Mouse (Mus musculus): ENCODE results near the gene B4galnt1.
"Not testable (repeated sequence)": the region's sequence is repeated elsewhere in the genome, so short reads cannot be mapped to it uniquely, and the experiment has no call there.

B4galnt1 gene

DNA sequence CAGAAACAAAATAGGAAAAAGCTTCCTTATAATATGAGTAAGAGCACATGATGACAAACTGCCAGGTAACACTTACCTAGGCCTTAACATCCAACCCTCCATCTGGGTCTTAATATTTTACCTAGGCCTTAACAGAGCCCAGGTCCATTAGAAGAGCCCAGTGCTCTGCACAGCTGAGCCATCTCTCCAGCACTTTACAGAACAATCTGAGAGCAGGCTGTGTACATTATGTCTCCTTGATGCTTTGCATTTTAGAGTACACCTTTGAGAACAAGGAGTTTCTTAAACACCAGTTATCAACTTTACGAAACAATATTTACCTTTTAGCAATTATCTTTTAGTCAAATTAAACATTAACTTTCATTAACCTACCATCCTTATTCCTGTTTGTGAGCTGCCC lies 8.9 kb upstream of the B4galnt1 start:
- ChIA-PET POLR2A (interaction anchor here in 1 of 4 experiments (0.6 kb wide), 1 partner anchor 79 kb away, joined by 3 read pairs; no protein-coding TSS in a partner anchor), CTCF (interaction anchor here in 2 of 4 experiments (0.9 to 1.7 kb wide), 4 partner anchors 10 to 15 kb away, joined by 3 to 4 read pairs (median 3); no protein-coding TSS in a partner anchor)

DNA sequence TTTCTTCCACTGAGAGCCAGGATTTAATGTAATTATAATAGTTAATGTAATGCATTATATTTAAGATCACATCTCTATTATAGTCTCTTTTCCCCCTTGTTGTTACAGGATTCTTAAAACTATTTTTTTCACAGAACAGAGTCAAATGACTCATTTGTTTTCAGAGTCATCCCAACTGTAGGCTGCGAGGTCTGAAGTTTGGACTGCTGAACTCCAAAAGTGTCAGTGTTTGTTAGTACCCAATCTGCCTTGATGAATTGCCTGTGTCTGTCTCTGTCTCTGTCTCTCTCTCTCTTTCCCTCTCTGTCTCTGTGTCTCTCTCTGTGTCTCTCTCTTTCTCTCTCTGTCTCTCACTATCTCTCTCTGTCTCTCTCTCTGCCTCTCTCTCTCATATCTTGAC lies 8.5 kb upstream of the B4galnt1 start:
- ChIA-PET POLR2A (no interaction called here), CTCF (interaction anchor here in 2 of 4 experiments (1.1 to 1.7 kb wide), 2 partner anchors 14 kb away, joined by 3 to 4 read pairs; no protein-coding TSS in a partner anchor)

DNA sequence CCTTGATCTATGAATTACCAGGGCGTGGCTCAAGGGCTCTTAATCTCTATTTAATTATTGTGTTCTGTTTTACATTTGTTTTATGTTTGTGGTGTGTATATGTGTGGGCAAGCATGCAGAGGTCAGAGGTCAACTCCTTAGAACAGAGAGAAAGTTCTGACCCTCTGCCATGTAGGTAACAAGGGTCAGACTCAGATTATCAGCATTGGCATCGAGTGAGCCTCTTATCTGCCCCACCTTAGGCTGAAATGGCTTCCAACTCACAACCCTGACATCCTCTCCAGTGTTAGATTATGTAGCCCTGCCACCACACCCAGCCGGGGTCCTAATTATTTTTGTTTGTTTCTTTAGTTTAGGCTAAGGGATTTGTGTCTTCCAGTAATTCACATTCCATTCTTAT lies 6.6 kb upstream of the B4galnt1 start:
- ChIA-PET CTCF (no interaction called here), POLR2A (interaction anchor here in 2 of 4 experiments (1.6 to 1.7 kb wide), 2 partner anchors 9 kb away, joined by 4 read pairs; no protein-coding TSS in a partner anchor)

DNA sequence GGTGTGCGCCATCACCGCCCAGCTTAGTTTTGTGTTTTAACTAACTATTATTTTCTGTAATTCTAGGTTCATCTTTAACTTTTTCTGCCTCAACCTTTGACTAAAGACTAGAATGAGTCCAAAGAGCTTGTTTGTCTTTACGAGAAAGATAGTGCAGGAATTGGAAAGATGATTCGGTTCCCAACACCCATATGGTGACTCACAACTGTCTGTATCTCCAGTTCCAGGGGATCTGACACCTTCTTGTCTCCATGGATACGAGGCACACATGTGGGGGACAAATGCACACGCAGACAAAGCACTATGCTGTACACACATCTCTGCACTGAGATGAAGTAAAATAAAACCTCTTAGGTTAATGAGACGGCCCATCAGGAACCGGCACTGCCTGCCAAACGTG lies 4.9 kb upstream of the B4galnt1 start:
- POLR2A ChIA-PET, result interaction anchor here in 1 of 4 experiments (1.3 kb wide), 1 partner anchor 15 kb away, joined by 4 read pairs; no protein-coding TSS in a partner anchor
- CTCF ChIA-PET, result interaction anchor here in 2 of 4 experiments (0.8 to 2.8 kb wide), 3 partner anchors 10 to 461 kb away, joined by 3 to 9 read pairs (median 4); no protein-coding TSS in a partner anchor

DNA sequence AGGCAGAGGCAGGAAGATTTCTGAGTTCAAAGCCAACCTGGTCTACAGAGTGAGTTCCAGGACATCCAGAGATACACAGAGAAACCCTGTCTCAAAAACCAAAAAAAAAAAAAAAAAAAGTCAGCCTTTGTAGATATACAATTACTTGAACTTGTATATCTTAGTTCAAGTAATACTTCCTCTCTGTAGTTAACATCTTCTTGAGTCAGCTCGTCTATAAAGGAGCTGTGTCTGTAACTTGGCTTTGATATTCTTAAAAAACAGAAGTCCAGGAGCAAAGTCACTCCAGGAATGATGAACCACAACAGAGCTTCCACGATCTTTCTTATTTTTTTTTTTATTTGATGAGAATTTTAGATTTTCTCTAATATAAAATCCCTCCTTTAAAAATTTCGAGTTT lies 4.3 kb upstream of the B4galnt1 start:
- CTCF ChIA-PET, result interaction anchor here in 3 of 4 experiments (0.6 to 2.8 kb wide), 5 partner anchors 10 to 188 kb away, joined by 4 to 11 read pairs (median 4); no protein-coding TSS in a partner anchor
- POLR2A ChIA-PET, result interaction anchor here in 2 of 4 experiments (0.6 to 1.3 kb wide), 4 partner anchors 15 to 77 kb away, joined by 3 to 5 read pairs (median 4); no protein-coding TSS in a partner anchor

DNA sequence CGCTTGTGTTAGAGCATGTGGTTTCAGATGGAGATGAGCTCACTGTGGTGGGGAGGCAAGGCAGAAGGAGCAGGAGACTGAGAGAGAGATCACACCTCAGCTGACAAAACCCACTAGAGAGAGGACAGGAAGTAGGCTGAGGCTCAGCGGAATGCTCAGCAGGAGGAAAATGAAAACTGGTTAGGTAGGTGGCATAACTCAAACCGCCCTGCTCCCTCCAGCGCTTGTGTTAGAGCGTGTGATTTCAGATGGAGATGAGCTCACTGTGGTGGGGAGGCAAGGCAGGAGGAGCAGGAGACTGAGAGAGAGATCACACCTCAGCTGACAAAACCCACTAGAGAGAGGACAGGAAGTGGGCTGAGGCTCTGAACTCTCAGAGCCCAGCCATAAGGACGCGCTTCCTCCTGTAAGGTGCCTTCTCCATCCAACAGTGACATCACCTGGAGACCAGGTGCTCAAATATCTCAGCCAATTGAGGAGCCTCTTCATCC lies 2.2 kb upstream of the B4galnt1 start:
- CTCF ChIA-PET, result interaction anchor here in 2 of 4 experiments (1.2 to 2.8 kb wide), 3 partner anchors 8 to 20 kb away, joined by 4 to 9 read pairs (median 4); no protein-coding TSS in a partner anchor

DNA sequence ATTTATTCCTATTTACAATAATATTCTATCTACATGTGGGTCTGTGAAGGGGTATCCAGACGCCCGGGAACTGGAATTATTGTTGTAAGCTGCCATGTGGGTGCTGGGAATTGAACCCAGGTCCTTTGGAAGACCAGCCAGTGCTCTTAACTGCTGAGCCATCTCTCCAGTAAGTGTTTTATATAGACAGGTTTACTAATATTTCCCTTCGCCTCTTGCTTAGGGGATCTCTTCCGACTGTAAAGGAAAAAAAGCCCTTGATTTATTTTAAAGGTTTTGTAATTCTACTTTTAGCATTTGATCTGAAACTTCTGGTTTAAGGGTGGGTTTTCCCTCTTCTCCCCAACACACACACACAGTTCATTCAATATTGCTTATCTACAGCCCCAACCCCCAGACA lies 835 bp upstream of the B4galnt1 start:
- ChIA-PET POLR2A (interaction anchor here in 1 of 4 experiments (1.4 kb wide), 2 partner anchors 10 to 37 kb away, joined by 5 to 6 read pairs; no protein-coding TSS in a partner anchor), CTCF (interaction anchor here in 2 of 4 experiments (0.8 to 1.4 kb wide), 2 partner anchors 45 to 46 kb away, joined by 3 to 4 read pairs; no protein-coding TSS in a partner anchor)

More for the DNA sequence above, 2.2 kb upstream of the B4galnt1 start:
- POLR2A ChIA-PET, result not testable (repeated sequence)

DNA sequence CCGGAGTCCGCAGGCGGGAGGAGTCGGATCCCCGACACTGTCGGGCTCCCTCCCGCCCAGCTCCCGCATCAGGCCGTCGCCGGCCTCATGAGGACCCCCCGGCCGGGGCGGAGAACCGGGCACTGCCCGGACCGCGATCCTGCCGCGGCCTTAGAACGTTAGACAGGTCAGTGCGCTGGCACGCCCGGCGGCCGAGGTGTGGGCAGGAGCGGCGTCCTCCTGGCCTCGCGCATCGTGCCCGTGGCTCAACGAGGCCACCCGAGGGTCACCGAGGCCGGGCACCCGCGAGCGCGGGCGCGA lies 279 bp downstream of the B4galnt1 start:
- ChIA-PET CTCF (interaction anchor here (0.6 to 1.7 kb wide), 26 partner anchors 8 to 343 kb away, joined by 3 to 7 read pairs (median 4); partner anchors contain the start of genes Cdk4 (in 1 of the 4), Eef1akmt3 (in 1 of the 4), Os9 (in 1 of the 4) and Slc26a10 (in 1 of the 4)), POLR2A (interaction anchor here in 3 of 4 experiments (0.6 to 1.6 kb wide), 17 partner anchors 9 to 193 kb away, joined by 3 to 7 read pairs (median 4); partner anchors contain the start of genes Pip4k2c (in 1 of the 3), Slc26a10 (in 1 of the 3) and Tspan31 (in 1 of the 3))

DNA sequence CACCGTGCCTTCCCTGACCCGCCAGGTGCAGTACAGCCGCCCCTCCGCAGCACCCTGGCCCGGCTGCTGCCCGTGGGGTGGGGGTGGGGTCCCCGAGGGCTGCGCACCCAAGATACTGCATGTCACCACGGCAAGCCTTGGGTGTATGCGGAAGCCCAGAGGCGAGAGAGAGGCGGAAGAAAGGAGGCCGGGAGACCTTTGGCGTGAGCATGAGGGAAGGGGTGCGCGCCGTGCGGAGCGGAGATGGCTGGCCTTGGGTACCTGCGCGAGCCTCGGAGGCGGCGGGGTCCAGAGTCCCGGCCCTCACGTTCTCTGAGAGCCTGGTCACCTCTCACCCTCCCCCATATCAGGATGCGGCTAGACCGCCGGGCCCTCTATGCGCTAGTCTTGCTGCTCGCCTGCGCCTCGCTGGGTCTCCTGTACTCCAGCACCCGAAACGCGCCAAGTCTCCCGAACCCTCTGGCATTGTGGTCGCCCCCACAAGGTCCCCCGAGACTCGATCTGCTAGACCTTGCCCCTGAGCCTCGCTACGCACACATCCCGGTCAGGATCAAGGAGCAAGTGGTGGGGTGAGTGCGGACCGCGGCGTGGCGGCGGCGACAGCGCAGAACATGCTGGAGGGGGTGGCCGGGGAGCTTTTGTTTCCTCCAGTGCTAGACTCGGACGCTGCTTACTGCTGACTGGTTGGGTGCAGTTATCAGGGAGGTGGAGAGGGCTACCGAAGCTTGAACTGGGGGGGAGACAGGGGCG lies 804 bp downstream of the B4galnt1 start:
- CTCF ChIA-PET, result interaction anchor here (0.7 to 2.4 kb wide), 18 partner anchors 11 to 344 kb away, joined by 3 to 12 read pairs (median 4); partner anchors contain the start of genes Os9 (in 1 of the 4) and Slc26a10 (in 1 of the 4)
- POLR2A ChIA-PET, result interaction anchor here (0.6 to 1.7 kb wide), 25 partner anchors 10 to 192 kb away, joined by 3 to 7 read pairs (median 4); partner anchors contain the start of genes Os9 (in 2 of the 4), Mars (in 1 of the 4), Slc26a10 (in 1 of the 4) and Tspan31 (in 1 of the 4)

DNA sequence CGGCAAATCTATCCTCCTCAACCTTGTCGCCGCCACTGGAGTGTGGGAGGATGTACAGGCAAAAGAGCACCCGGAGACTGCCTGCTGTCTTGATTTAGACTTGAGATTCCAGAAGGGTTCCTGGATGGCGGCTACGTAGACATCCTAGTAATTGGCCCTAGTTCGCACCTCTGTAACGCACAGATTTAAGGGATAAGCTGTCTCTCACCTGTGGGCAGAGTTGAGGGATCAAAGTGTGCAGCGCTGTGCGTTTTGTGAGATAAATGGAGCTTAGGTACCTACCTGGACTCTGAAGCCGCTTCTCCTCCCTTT lies 1.3 kb downstream of the B4galnt1 start:
- ChIA-PET POLR2A (interaction anchor here (0.5 to 1.7 kb wide), 31 partner anchors 8 to 193 kb away, joined by 3 to 7 read pairs (median 4); partner anchors contain the start of genes Os9 (in 2 of the 4), Mars (in 1 of the 4), Pip4k2c (in 1 of the 4) and Slc26a10 (in 1 of the 4)), CTCF (interaction anchor here in 3 of 4 experiments (0.6 to 2.4 kb wide), 16 partner anchors 10 to 356 kb away, joined by 3 to 12 read pairs (median 3); partner anchors contain the start of genes Os9 (in 1 of the 3), Pip4k2c (in 1 of the 3) and Slc26a10 (in 1 of the 3))

DNA sequence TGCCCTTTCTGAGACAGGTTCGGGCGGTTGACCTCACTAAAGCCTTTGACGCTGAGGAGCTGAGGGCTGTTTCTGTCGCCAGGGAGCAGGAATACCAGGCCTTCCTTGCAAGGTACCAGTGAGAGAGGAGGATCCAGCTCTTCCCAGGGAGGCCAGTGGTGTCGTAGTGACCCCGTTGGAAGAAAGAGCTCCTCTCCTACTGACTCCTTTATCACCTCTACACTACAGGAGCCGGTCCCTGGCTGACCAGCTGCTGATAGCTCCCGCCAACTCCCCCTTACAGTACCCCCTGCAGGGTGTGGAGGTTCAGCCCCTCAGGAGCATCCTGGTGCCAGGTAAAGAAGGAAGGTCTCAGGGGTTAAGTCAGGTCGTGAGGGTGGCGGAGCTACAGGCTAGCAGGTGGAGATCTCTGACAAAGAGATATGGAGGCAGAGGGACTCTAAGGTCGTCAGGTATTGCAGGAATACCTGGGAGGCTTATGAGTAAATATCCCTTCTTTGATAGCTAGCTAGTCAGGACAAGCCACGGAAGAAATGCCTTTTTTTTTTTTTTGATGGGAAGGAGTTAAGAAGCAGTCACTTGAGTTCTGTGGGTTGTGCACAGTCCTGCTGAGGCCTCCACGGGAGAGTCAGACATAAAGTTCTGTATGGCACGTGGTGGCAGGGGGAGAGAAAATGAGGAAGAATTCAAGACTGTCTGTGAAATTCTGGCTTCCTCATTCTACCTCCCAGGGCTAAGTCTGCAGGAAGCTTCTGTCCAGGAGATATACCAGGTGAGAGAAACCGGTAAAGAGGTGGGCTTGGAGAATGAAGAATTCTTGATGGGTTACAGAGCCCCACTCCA lies 2.0 kb downstream of the B4galnt1 start:
- ChIA-PET POLR2A (interaction anchor here (0.5 to 1.7 kb wide), 29 partner anchors 9 to 193 kb away, joined by 3 to 7 read pairs (median 4); partner anchors contain the start of genes Mars (in 1 of the 4), Os9 (in 1 of the 4), Pip4k2c (in 1 of the 4) and Slc26a10 (in 1 of the 4)), CTCF (interaction anchor here (0.5 to 2.4 kb wide), 18 partner anchors 9 to 357 kb away, joined by 3 to 12 read pairs (median 4); partner anchors contain the start of genes Os9 (in 1 of the 4), Pip4k2c (in 1 of the 4) and Slc26a10 (in 1 of the 4))

DNA sequence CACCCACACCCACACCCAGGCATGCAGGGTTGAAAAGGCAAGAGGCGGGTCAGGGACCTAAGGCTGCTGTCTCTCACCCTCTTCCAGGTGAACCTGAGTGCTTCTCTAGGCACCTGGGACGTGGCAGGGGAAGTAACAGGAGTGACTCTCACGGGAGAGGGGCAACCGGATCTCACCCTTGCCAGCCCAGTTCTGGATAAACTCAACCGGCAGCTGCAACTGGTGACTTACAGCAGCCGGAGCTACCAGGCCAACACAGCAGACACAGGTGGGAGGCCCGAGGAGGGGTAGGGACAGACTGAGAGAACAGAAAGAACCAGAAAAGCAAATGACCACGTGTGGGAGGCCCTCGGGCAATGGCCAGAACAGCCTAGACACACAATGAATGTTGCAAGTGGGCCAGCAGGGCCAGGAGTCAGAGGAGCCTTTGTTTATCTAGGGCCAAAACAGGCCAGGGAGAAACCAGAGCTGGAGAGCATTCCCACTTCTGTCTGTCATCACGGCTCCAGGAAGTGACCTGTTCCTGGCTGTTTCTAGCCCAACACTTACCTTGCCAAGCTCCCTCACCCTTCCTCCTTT lies 2.7 kb downstream of the B4galnt1 start:
- ChIA-PET CTCF (interaction anchor here in 2 of 4 experiments (1.3 to 2.4 kb wide), 4 partner anchors 9 to 182 kb away, joined by 3 to 12 read pairs (median 10); partner anchors contain the start of gene Slc26a10 (in 1 of the 2)), POLR2A (interaction anchor here in 2 of 4 experiments (1.1 to 1.4 kb wide), 5 partner anchors 9 to 70 kb away, joined by 3 to 4 read pairs (median 4); partner anchors contain the start of gene Slc26a10 (in 1 of the 2))

DNA sequence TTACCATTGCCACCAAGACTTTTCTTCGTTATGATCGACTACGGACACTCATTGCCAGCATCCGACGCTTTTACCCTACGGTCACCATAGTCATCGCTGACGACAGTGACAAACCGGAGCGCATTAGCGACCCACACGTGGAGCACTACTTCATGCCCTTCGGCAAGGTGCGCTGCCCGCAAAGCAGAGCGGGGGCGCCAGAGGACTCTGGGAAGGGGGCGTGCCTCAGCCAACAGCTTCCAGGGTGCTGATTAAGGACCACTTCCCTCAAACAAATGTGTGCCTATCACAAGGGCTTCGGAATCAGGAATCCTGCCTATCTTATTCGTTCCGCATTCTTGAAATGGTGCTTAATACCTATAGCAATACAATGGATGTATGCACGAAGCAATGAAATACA lies 5.0 kb downstream of the B4galnt1 start:
- ChIA-PET POLR2A (interaction anchor here in 3 of 4 experiments (0.6 to 2.9 kb wide), 23 partner anchors 9 to 457 kb away, joined by 3 to 10 read pairs (median 4); partner anchors contain the start of genes Arhgap9 (in 1 of the 3), Cdk4 (in 1 of the 3), Os9 (in 1 of the 3) and Pip4k2c (in 1 of the 3)), CTCF (interaction anchor here (0.5 to 4.3 kb wide), 72 partner anchors 7 to 1175 kb away, joined by 3 to 40 read pairs (median 4); partner anchors contain the start of genes Slc26a10 (in 3 of the 4), Arhgef25 (in 2 of the 4), Os9 (in 2 of the 4) and Agap2 (in 1 of the 4))

DNA sequence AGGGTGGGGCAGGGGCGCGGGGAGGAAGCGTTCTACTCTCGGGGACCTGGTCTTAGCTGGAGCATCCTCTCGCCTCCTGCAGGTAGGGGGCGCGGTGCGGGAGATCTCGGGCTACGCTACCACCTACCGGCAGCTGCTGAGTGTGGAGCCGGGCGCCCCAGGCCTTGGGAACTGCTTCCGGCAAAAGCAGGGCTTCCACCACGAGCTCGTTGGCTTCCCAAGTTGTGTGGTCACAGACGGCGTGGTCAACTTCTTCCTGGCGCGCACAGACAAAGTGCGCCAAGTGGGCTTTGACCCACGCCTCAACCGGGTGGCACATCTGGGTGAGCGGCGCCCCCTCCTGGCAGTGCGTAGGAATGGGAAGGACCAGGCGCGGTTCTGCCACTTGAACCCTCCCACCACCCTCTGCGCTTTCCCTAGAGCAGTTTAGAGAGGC lies 5.8 kb downstream of the B4galnt1 start:
- ChIA-PET CTCF (interaction anchor here (0.6 to 4.3 kb wide), 92 partner anchors 8 to 1176 kb away, joined by 3 to 40 read pairs (median 4); partner anchors contain the start of genes Os9 (in 3 of the 4), Slc26a10 (in 3 of the 4), Arhgef25 (in 2 of the 4) and Agap2 (in 1 of the 4)), POLR2A (interaction anchor here in 3 of 4 experiments (0.6 to 2.9 kb wide), 32 partner anchors 9 to 342 kb away, joined by 3 to 10 read pairs (median 3); partner anchors contain the start of genes Os9 (in 2 of the 3), Slc26a10 (in 2 of the 3), Arhgap9 (in 1 of the 3) and Cdk4 (in 1 of the 3))

DNA sequence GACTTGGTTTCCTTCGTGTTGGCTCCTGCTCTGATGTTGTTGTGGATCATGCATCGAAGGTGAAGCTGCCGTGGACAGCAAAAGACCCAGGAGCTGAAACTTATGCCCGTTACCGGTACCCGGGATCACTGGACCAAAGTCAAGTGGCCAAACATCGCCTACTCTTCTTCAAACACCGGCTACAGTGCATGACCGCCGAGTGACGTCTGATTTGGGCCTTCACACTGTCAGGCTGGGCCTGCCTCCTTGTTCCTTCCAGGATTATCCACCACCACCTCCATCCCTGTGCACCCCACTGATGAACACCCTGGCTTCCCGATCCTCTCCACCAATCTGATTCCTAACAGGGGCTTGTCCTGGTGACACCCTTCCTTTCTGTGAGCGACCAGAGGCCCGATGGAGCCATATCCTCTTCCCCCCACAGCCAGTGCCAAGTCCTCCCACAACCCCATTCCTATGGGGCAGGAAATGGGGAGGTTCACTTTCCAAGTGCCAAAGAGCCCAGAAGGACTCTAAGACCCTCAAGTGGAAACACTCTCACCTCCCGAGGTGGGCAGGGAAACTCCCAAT lies 6.7 kb downstream of the B4galnt1 start:
- CTCF ChIA-PET, result interaction anchor here (0.6 to 4.3 kb wide), 40 partner anchors 8 to 961 kb away, joined by 3 to 40 read pairs (median 8); partner anchors contain the start of genes Slc26a10 (in 2 of the 4), Agap2 (in 1 of the 4), Arhgap9 (in 1 of the 4) and Arhgef25 (in 1 of the 4)
- POLR2A ChIA-PET, result interaction anchor here in 3 of 4 experiments (0.5 to 2.9 kb wide), 21 partner anchors 9 to 1174 kb away, joined by 3 to 10 read pairs (median 4); partner anchors contain the start of genes Mars (in 1 of the 3), Os9 (in 1 of the 3), Pip4k2c (in 1 of the 3) and Slc26a10 (in 1 of the 3)

Data from embryonic stem cell, embryonic (primary cell).